Mouse (Mus musculus) forebrain, embryonic 14.5 days (tissue): ENCODE data around the gene Olfr159. TPM values are rescaled to one million over a fixed set of nuclear protein-coding genes. Genes with fewer than 3 reads are reported as not detected.

Experiments used
- ATAC-seq: fragments of 200-750 bp; cut with Nextera tagmentation; 2 replicates; pipeline ENCODE4 v1.8.0; 2017; ENCODE audit warnings: mild to moderate bottlenecking, moderate library complexity
- DNase-seq: peaks from one replicate; pipeline ENCODE4 v3.0.0-alpha.2; 2015; ENCODE audit warnings: low spot score
- H3K27ac ChIP-seq: fragments of 300-500 bp; sonication (generic); 2 replicates; pipeline ENCODE4 v1.5.1; 2014; ENCODE audit warnings: low read depth, mild to moderate bottlenecking, control low read depth, low read length, moderate library complexity
- H3K27me3 ChIP-seq: fragments of 300-500 bp; sonication (generic); replicated peaks from 2 replicates; pipeline ENCODE4 v1.6.1; 2014; ENCODE audit warnings: low read length, control low read depth, mixed read lengths; ENCODE audit not compliant: control insufficient read depth, insufficient read depth
- H3K36me3 ChIP-seq: fragments of 300-500 bp; sonication (generic); 2 replicates; pipeline ENCODE4 v1.6.1; 2014; ENCODE audit warnings: low read length, control low read depth; ENCODE audit not compliant: control insufficient read depth, insufficient read depth
- H3K4me1 ChIP-seq: fragments of 300-500 bp; sonication (generic); 2 replicates; pipeline ENCODE4 v1.6.1; 2014; ENCODE audit warnings: antibody characterized with exemption, low read length, control low read depth; ENCODE audit not compliant: control insufficient read depth, insufficient read depth
- H3K4me2 ChIP-seq: fragments of 300-500 bp; sonication (generic); 2 replicates; pipeline ENCODE4 v1.6.1; 2014; ENCODE audit warnings: mild to moderate bottlenecking, control low read depth, low read length
- H3K4me3 ChIP-seq: fragments of 300-500 bp; sonication (generic); 2 replicates; pipeline ENCODE4 v1.5.1; 2014; ENCODE audit warnings: low read depth, low read length, control low read depth
- H3K9ac ChIP-seq: fragments of 300-500 bp; sonication (generic); 2 replicates; pipeline ENCODE4 v1.6.1; 2014; ENCODE audit warnings: mild to moderate bottlenecking, low read length, control low read depth, moderate library complexity
- H3K9me3 ChIP-seq: fragments of 300-500 bp; sonication (generic); replicated peaks from 2 replicates; pipeline ENCODE4 v1.6.1; 2016; ENCODE audit warnings: low read length, control low read depth, mixed read lengths; ENCODE audit not compliant: control insufficient read depth
- WGBS: fragments of 180-500 bp; shearing (Covaris S2); extraction: QIAGEN DNeasy Blood & Tissue Kit; methylation state at CpG from one replicate; pipeline ENCODE4 v1.1.7; 2014; 5-methylcytosine and 5-hydroxymethylcytosine counted together
- polyA plus RNA-seq: library from polyadenylated mRNA; unstranded; fragments of >200 nt; fragmentation: Nextera tagmentation; extraction: Ambion mirVana; gene quantifications from 2 replicates; pipeline ENCODE4 v1.2.1, GENCODE M21; 2014

The Olfr159 gene
- polyA plus RNA-seq, 1 experiment from 2014 or later: not detected

DNA sequence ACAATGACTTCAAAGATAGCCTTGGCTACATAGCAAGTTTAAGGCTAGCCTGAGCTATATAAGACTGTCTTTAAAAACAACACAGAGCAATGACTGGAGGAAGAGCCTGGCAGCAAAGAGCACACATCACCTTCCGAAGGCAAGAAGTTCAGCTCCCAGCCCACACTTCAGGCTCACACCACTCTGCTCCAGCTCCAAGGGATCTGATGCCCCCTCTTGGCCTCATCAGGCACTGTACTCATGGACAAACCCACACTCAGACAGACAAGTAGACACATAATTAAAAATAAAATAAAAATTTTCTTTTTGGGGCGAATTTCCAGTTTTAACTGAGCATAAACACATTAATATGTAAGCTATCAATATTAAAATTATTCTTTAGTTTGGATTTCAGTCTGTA is 9.5 kb downstream of the Olfr159 start:
- H3K4me2 ChIP-seq: no peak overlapping the region
- WGBS: 77% methylated on average over 2 of the region's 2 CpGs
- H3K9ac ChIP-seq: no peak overlapping the region
- no peaks in the 10 kb centered on the region for H3K27me3 ChIP-seq
- H3K36me3 ChIP-seq: no peaks in the 10 kb centered on the region
- DNase-seq (no peak), ATAC-seq (no peak)
- no peak overlapping the region for H3K27ac ChIP-seq
- no peak overlapping the region for H3K4me3 ChIP-seq
- no peaks in the 10 kb centered on the region for H3K4me1 ChIP-seq
- no peaks in the 10 kb centered on the region for H3K9me3 ChIP-seq

DNA sequence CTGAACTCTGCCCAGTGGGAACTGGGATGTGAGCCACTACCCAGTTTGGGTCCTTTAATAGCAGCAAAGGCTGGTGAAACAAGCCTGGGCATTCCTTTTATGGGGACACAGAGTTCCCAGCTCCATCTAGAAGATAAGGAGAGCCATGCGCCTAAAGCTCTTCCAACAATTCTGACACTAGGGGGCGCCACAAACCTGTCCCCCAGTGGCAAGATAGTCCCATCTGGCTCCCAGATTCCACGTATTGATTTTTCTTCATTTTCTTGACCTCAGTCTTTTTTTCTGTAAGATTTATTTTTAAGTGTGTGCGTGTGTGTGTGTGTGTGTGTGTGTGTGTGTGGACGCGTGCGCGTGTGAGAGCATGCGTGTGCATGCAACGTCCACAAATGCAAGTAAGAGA is 10.3 kb downstream of the Olfr159 start:
- Histone ChIP-seq H3K9me3 (no peaks in the 10 kb centered on the region), H3K4me3 (no peak overlapping the region), H3K9ac (no peak overlapping the region), H3K4me1 (no peaks in the 10 kb centered on the region), H3K4me2 (no peak overlapping the region), H3K27me3 (no peaks in the 10 kb centered on the region), H3K27ac (no peak overlapping the region), H3K36me3 (no peaks in the 10 kb centered on the region)
- ATAC-seq (no peak), DNase-seq (peak; percentile 6)
- WGBS: 73% methylated on average over 10 of the region's 10 CpGs

DNA sequence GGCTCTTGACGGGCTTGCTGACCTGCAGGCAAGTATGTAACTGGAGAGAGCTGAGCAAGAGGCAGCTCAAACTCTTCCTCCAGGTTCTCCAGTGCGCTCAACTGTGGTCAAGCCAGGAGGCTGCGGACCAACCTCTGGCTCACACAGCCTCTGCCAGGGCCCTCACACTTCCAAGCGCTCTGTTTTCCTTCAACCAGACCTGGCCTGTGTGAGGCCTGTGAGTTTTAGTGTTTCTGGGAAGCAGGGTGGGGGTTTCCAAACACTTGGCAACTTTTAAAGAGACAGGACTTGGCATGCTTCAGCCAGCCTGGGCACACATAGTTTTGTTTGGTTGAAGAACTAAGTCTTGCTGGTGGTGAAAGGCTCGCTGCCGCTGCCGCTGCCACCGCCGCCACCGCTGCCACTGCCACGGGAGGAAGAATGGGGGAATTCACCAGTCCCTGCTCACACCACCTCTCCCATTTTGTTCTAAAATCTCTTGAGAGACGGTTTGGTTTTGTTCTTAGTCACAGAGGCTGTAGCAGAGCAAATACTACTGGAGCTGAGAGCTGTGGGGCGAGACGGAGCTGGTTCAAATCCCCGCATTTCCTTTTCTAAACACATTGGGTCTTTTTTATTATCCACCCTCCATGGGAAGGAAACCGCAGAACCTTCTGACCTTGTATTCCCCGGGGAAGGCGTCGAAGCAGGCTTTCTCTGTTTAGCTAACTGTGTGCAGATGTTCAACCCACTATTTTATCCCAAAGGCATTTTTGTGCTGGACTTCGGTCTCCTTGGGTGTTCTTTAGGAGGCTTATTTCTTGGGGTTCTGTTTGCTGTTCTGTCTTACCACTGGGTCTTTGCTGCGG is 11.0 kb downstream of the Olfr159 start:
- H3K9me3 ChIP-seq: no peaks in the 10 kb centered on the region
- H3K4me3 ChIP-seq: no peak overlapping the region
- no peaks in the 10 kb centered on the region for H3K36me3 ChIP-seq
- H3K4me2 ChIP-seq: no peak overlapping the region
- no peak for ATAC-seq
- DNase-seq: peak; percentile 11
- no peaks in the 10 kb centered on the region for H3K27me3 ChIP-seq
- no peak overlapping the region for H3K27ac ChIP-seq
- 82% methylated on average over 21 of the region's 21 CpGs for WGBS
- no peaks in the 10 kb centered on the region for H3K4me1 ChIP-seq
- H3K9ac ChIP-seq: no peak overlapping the region

DNA sequence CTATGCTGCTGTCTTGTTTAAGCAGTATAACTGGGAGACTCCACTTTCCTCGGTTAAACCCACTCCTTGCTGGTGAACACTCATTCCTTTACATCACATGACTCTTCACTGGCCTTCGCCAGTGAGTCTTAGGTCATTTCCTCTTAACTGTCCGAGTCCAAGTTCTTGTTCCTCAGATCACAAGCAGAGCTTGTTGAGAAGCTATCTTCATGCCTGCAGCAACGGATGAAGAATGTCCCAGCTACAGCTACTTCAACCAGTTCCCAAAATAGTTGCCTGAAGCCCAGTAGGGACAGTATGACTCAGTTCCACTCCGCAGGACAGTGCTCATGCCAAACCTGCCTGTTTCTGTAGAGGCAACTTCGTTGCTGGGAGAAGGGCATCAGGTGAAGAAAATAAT is 13.6 kb downstream of the Olfr159 start:
- WGBS: 82% methylated on average over 6 of the region's 6 CpGs
- H3K9ac ChIP-seq: no peak overlapping the region
- ATAC-seq (no peak), DNase-seq (no peak)
- no peak overlapping the region for H3K4me3 ChIP-seq
- H3K27ac ChIP-seq: no peak overlapping the region
- no peaks in the 10 kb centered on the region for H3K36me3 ChIP-seq
- H3K4me1 ChIP-seq: no peaks in the 10 kb centered on the region
- H3K27me3 ChIP-seq: no peaks in the 10 kb centered on the region
- no peak overlapping the region for H3K4me2 ChIP-seq
- H3K9me3 ChIP-seq: no peaks in the 10 kb centered on the region

DNA sequence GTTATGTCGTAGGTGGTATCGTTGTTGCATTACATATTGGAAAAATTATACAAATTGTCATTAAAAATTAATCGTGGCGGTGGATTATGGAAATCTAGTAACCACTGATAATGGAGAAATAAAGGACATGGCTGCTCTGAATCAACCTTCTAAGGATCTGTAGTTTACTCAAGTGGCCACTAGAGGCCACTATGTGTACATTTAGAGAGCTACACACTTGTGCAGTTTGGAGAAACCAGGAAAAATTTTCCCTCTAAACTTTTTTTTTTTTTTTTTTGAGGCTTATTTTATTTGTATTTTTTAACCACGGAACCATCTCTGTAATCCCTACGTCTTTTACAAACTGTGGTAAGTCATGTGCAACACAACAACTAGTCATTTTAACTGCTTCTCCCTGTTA is 25.6 kb downstream of the Olfr159 start:
- no peak overlapping the region for H3K4me2 ChIP-seq
- DNase-seq (peak; percentile 82), ATAC-seq (peak; percentile 48; the same call in 1 of the 2 replicates)
- no peaks in the 10 kb centered on the region for H3K9me3 ChIP-seq
- WGBS: 15% methylated on average over 6 of the region's 6 CpGs
- no peak overlapping the region for H3K9ac ChIP-seq
- no peaks in the 10 kb centered on the region for H3K36me3 ChIP-seq
- no peak overlapping the region for H3K27ac ChIP-seq
- no peaks in the 10 kb centered on the region for H3K4me1 ChIP-seq
- no peaks in the 10 kb centered on the region for H3K27me3 ChIP-seq
- H3K4me3 ChIP-seq: no peak overlapping the region

DNA sequence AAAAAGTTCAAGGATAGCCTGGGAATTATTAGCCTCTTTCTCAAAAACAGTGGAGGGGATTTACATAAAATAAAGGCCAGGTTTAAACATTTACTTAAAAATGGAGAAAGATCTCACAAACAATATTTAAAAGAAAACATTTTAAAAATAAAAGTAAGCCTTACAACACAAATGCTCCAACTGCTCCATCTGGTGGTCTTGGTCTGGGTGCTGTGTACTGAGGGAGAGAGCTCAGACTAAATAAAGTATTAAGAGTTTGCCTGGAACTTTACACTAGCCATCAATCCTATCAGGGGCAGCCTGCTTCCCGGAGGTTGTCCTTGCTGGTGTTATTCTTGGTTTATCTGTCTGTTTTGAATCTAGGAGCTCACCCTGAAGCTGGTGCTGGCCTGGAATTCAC is 27.7 kb downstream of the Olfr159 start:
- no peaks in the 10 kb centered on the region for H3K9me3 ChIP-seq
- H3K9ac ChIP-seq: no peak overlapping the region
- no peak overlapping the region for H3K4me3 ChIP-seq
- no peaks in the 10 kb centered on the region for H3K36me3 ChIP-seq
- no peak overlapping the region for H3K4me2 ChIP-seq
- no peak overlapping the region for H3K27ac ChIP-seq
- 88% methylated on average over 1 of the region's 1 CpGs for WGBS
- H3K4me1 ChIP-seq: no peaks in the 10 kb centered on the region
- DNase-seq: no peak
- no peaks in the 10 kb centered on the region for H3K27me3 ChIP-seq
- no peak for ATAC-seq

DNA sequence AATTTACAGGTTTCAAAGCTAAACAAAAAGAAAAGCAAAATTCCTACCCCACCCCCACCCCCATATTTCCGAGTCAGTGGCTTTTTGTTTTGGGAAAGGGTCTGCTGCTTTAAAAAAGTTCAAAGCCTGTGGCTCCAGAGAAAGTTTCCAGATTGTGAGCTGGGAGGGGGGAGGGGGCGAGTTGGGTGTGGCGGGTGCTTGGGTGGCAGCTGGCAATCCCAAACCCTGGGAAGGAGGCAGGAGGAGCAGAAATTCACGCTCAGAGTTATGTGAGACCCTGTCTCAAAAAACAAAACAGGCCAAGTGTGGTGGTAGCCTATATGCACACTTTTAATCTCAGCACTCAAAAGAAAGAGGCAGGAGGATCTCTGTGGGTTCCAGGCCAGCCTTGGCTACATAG is 28.2 kb downstream of the Olfr159 start:
- no peak for DNase-seq
- Histone ChIP-seq H3K4me1 (no peaks in the 10 kb centered on the region), H3K9me3 (no peaks in the 10 kb centered on the region), H3K4me3 (no peak overlapping the region), H3K9ac (no peak overlapping the region), H3K27me3 (no peaks in the 10 kb centered on the region), H3K27ac (no peak overlapping the region), H3K4me2 (no peak overlapping the region), H3K36me3 (no peaks in the 10 kb centered on the region)
- 28% methylated on average over 4 of the region's 4 CpGs for WGBS
- no peak for ATAC-seq

DNA sequence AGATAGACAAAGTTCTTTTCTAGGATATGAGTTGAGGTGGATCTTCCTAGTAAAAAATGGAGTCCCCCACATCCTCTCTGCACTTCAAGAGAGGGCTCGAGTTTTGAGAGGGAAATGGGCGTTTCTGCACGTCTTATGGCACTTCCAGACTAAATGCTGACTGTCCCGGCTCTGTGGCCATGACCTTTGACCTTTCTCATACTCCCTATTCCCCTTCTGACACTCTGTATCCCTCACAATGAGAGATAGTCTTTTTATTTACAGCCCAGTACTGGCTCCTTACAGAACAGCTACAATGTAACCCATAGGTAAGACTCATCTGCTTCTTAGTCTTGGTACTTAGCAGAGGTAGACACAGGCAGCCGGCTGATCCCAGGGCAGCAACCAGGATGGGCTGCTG is 29.3 kb downstream of the Olfr159 start:
- Histone ChIP-seq H3K27ac (no peak overlapping the region), H3K9ac (no peak overlapping the region), H3K4me3 (no peak overlapping the region), H3K27me3 (no peaks in the 10 kb centered on the region), H3K4me1 (no peaks in the 10 kb centered on the region), H3K9me3 (no peaks in the 10 kb centered on the region), H3K36me3 (no peaks in the 10 kb centered on the region), H3K4me2 (no peak overlapping the region)
- 75% methylated on average over 5 of the region's 5 CpGs for WGBS
- DNase-seq (no peak), ATAC-seq (no peak)

DNA sequence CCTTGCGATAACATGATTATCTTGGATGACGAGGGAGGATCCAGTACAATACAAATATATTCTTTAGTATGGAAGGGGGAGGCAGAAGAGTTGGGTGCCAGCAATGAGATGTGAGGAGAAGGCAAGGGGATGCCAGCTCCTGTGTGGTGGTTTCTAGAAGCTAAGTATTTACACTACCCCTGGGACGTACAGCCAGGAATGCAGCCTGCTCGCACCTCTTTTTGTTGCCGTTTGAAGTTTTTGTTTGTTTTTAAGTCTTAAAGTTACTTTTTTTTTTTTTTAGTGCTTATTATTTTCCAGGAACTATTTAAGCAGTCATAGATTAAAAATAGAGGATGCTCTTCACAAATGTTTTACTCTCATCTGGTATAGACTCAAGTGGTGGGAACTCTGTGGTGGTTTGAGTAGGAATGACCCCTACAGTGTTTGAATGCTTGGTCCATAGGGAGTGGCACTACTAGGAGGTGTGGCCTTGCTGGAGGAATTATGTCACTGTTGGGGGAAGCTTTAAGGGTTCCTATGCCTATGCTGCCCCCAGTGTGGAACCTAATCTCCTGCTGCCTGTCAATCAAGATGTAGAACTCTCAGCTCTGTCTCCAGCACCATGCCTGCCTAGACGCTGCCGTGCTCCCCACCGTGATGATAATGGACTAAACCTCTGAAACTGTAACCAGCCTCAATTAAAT is 31.7 kb downstream of the Olfr159 start:
- Histone ChIP-seq H3K9me3 (no peaks in the 10 kb centered on the region), H3K27ac (no peak overlapping the region), H3K9ac (no peak overlapping the region), H3K4me3 (no peak overlapping the region), H3K27me3 (no peaks in the 10 kb centered on the region), H3K36me3 (no peaks in the 10 kb centered on the region), H3K4me1 (no peaks in the 10 kb centered on the region), H3K4me2 (no peak overlapping the region)
- DNase-seq (no peak), ATAC-seq (no peak)
- 77% methylated on average over 8 of the region's 8 CpGs for WGBS
